Mouse (Mus musculus) cerebellum, adult 2 months (tissue): Measurements from ENCODE around the gene Cuedc2.

Source experiments
- CTCF ChIP-seq: fragments of 200-500 bp; IDR thresholded peaks from 2 replicates; pipeline ENCODE4 v1.5.1; 2011; ENCODE audit warnings: low read depth, mild to moderate bottlenecking, control low read depth, low read length, moderate library complexity, borderline replicate concordance; ENCODE audit not compliant: insufficient read depth
- POLR2A ChIP-seq: fragments of 200-500 bp; IDR thresholded peaks from 2 replicates; pipeline ENCODE4 v1.6.1; 2011; ENCODE audit warnings: low read length, control low read depth, borderline replicate concordance; ENCODE audit not compliant: insufficient read depth

GRCm38 (mm10) chr19:46382275-46382674 is 43.8 kb upstream of the Cuedc2 start:
- no peak for TF ChIP-seq CTCF
- no peak for TF ChIP-seq POLR2A
